Mouse (Mus musculus): ENCODE data around the gene Bnip1. TPM values are rescaled to one million over a fixed set of nuclear protein-coding genes. Genes with fewer than 3 reads are reported as not detected.
A peak's percentile ranks its signal among the peaks of the same experiment; 100 is the strongest.

The Bnip1 gene
- 47.3 and 50.7 TPM in 2 replicates for polyA plus RNA-seq (2015; fragmentation: Nextera tagmentation; extraction: Ambion mirVana)

DNA sequence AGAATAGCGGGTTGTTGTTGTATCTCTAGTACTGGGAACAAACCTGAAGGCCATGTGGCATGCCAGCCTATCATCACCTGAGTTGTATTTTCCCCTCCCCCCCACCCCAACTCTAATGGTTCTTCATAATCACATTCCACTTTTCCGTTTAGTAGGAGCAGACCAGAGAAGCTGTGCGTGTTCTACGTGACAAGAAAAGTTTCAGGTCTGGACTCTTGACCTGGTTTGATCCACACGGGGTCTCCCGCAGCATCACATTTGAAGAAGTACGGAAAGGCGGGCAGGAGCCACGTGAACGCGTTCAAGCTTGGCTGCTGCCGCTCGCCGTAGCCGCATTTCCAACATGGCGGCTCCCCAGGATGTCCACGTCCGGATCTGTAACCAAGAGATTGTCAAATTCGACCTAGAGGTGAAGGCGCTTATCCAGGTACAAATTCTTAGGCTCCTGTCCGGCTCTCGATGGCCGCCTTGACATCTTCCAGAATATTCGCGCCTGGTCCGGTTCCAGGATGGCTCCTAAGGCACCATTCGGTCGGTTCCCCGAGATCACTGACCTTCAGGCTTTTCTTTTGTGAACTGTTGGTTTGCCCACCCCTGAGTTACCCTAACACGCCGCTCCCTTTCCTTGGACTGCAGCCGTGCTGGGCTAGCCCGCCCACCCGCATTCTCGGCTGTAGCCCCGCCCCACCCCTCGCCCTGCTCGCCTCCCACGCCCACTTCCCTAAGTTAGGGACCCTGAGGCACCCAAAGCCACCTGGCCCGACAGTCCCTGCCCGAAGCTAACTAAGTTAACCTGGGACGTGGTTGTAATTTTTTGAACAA, at the start of gene Bnip1:
TSS of gene Bnip1 (plus strand) at position 317 of the 822 bp plus-strand sequence.
- ATAC-seq (ENCODE audit: insufficient number of reproducible peaks, low FRiP score, low TSS enrichment, low read depth), result peak; percentile 78; the same call in 1 of the 2 replicates
- Histone ChIP-seq H3K27ac (peak within 1 kb of the TSS; percentile 95), H3K27me3 (no peaks in the 10 kb centered on the region), H3K4me2 (peak within 1 kb of the TSS; percentile 76), H3K9ac (peak within 1 kb of the TSS; percentile 63), H3K4me1 (peaks cover 11% of the 10 kb centered on the region), H3K9me3 (no peaks in the 10 kb centered on the region), H3K4me3 (peak within 1 kb of the TSS; percentile 75), H3K36me3 (peaks cover 24% of the 10 kb centered on the region)
- under 1% methylated on average over 42 of the region's 42 CpGs for WGBS

DNA sequence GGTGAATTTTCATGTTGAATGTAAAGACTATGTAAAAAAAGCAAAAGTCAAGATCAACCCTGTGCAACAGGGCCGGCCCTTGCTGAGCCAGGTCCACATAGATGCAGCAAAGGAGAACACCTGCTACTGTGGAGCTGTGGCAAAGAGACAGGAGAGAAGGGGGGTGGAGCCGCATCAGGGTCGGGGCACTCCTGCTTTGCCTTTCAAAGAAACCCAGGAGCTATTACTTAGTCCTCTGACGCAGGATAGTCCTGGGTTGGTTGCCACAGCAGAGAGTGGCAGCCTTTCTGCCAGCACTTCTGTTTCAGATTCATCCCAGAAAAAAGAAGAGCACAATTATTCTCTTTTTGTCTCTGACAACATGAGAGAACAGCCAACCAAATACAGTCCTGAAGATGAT, 38.3 kb upstream of the Bnip1 start:
- WGBS, result 48% methylated on average over 4 of the region's 4 CpGs
- Histone ChIP-seq H3K9ac (no peak overlapping the region), H3K9me3 (no peaks in the 10 kb centered on the region), H3K4me3 (no peak overlapping the region), H3K36me3 (peaks cover 11% of the 10 kb centered on the region; the same call in 1 of the 2 replicates), H3K4me2 (no peak overlapping the region), H3K4me1 (no peaks in the 10 kb centered on the region), H3K27ac (no peak overlapping the region), H3K27me3 (no peaks in the 10 kb centered on the region)
- no peak for ATAC-seq (ENCODE audit: insufficient number of reproducible peaks, low FRiP score, low TSS enrichment, low read depth)

DNA sequence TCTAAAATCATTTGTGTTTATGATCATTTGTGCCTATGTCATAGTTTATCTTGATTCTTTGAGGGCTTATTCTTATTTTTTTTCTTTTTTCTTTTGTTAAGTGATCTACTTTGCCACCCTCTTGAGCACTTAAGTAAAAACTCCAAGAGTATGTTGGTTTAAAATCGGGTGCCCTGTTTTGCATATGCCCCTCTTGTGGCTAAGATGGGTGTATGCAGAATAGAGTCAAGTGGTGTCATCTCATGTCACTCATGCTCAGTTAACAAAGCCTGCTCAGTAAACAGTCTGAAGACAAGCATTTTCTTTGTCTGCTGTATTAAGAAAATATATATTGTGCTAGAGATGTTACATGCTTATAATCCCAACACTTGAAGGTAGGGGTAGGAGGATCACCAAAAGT, 37.6 kb upstream of the Bnip1 start:
- no peak overlapping the region for H3K4me2 ChIP-seq
- H3K36me3 ChIP-seq, result peaks cover 11% of the 10 kb centered on the region; the same call in 1 of the 2 replicates
- no peak overlapping the region for H3K4me3 ChIP-seq
- H3K27me3 ChIP-seq, result no peaks in the 10 kb centered on the region
- no peaks in the 10 kb centered on the region for H3K9me3 ChIP-seq
- H3K4me1 ChIP-seq, result no peaks in the 10 kb centered on the region
- ATAC-seq (ENCODE audit: insufficient number of reproducible peaks, low FRiP score, low TSS enrichment, low read depth), result no peak
- H3K9ac ChIP-seq, result no peak overlapping the region
- WGBS, result 63% methylated on average over 1 of the region's 1 CpGs
- no peak overlapping the region for H3K27ac ChIP-seq

DNA sequence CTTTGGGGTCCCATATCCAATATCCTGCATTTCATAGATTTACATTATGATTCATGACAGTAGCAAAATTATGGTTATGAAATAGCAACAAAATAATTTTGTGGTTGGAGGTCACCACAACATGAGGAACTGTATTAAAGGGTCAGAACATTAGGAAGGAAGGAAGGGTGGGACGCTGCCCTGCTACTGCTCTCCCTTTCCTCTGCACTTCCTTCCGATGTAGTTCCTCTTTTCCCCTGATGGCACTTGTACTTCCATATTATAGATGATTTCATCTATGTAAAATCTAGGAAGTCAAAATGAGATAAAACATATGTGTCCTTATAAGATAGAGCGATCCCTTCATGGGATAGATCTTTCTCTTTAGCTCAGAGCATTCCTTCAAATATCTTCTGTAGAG, 30.9 kb upstream of the Bnip1 start:
- Histone ChIP-seq H3K27me3 (no peaks in the 10 kb centered on the region), H3K4me1 (no peaks in the 10 kb centered on the region), H3K4me2 (no peak overlapping the region), H3K9ac (no peak overlapping the region), H3K36me3 (no peaks in the 10 kb centered on the region), H3K27ac (no peak overlapping the region), H3K9me3 (no peaks in the 10 kb centered on the region), H3K4me3 (no peak overlapping the region)
- no peak for ATAC-seq (ENCODE audit: insufficient number of reproducible peaks, low FRiP score, low TSS enrichment, low read depth)
- 87% methylated on average over 3 of the region's 3 CpGs for WGBS

DNA sequence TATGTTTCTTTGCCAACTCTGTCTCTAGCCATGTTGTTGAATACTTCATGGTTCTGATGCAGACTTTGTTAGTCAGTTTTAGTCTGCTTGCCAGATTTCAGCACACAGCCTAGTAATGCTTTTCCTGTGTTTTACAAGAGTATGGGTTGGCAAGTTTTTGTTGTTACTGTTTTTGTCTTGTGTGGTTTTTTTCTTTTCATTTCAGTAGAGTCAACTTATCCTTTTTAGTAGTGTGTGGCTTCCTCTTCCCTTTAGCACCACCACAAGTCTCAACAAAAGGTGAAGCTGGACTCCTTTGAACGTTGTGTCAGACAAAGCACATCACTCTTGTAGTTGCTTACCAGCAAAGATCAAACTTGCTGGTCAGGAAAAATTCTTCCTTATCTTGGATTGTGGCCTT, 28.6 kb upstream of the Bnip1 start:
- H3K9me3 ChIP-seq, result no peaks in the 10 kb centered on the region
- ATAC-seq (ENCODE audit: insufficient number of reproducible peaks, low FRiP score, low TSS enrichment, low read depth), result no peak
- H3K4me1 ChIP-seq, result no peaks in the 10 kb centered on the region
- H3K4me2 ChIP-seq, result no peak overlapping the region
- H3K9ac ChIP-seq, result no peak overlapping the region
- H3K27ac ChIP-seq, result no peak overlapping the region
- no peaks in the 10 kb centered on the region for H3K36me3 ChIP-seq
- H3K4me3 ChIP-seq, result no peak overlapping the region
- H3K27me3 ChIP-seq, result no peaks in the 10 kb centered on the region
- 86% methylated on average over 1 of the region's 1 CpGs for WGBS

DNA sequence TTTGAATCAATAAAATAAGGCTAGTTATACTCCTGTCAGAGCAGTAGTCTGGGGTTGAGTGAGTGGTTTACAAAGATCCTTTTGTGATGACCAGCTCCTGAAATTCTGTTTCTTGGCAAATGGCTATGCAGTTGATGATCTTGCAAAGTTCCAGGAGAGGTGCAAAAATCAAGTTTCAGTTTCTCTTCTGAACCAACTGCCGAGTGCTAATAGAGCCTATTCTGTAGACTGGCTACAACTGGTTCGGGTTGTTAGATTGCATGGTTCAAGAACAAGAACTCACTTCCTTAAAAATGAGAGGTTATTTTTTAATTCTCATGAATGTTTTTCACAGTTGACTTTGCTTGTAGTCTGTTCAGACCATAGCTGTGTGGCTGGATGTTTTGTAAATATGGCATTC, 27.4 kb upstream of the Bnip1 start:
- Histone ChIP-seq H3K9ac (no peak overlapping the region), H3K27me3 (no peaks in the 10 kb centered on the region), H3K4me1 (no peaks in the 10 kb centered on the region), H3K9me3 (no peaks in the 10 kb centered on the region), H3K36me3 (no peaks in the 10 kb centered on the region), H3K4me2 (no peak overlapping the region), H3K27ac (no peak overlapping the region), H3K4me3 (no peak overlapping the region)
- WGBS, result 66% methylated on average over 2 of the region's 2 CpGs
- ATAC-seq (ENCODE audit: insufficient number of reproducible peaks, low FRiP score, low TSS enrichment, low read depth), result no peak

DNA sequence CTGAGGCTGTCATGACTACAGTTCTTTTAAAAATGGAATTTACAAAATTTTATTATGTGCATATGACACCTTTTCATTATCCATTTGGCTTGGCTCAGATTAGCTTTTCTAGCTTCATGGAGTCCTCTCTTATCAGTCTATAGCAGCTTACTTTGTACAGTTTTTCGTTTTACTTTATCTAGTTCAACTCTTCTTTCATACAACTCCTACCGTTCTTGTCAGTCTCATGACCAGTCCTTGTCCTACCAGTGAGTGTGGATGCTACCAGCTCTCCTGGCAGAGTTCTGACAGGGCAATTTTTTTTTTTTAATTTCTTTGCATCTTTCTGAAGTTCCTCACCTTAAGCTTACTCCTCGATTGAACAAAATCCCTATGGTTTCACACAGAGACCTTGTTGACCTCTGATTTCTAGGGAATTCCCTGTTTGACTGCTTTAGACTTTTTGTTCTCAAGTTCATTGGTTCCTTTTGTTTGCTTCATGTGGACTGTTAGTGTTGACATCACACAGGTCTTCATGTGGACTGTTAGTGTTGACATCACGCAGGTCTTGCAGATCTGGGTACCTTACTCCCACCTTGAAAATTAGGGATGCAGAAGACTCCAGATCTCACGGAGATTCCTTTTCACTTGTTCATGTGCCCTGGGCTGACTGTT, 13.6 kb upstream of the Bnip1 start:
- H3K9me3 ChIP-seq, result no peaks in the 10 kb centered on the region
- no peak overlapping the region for H3K4me3 ChIP-seq
- H3K27ac ChIP-seq, result no peak overlapping the region
- H3K4me2 ChIP-seq, result no peak overlapping the region
- no peak for ATAC-seq (ENCODE audit: insufficient number of reproducible peaks, low FRiP score, low TSS enrichment, low read depth)
- H3K4me1 ChIP-seq, result no peaks in the 10 kb centered on the region
- H3K27me3 ChIP-seq, result no peaks in the 10 kb centered on the region
- WGBS, result 86% methylated on average over 5 of the region's 5 CpGs
- H3K36me3 ChIP-seq, result peaks cover 13% of the 10 kb centered on the region; the same call in 1 of the 2 replicates
- H3K9ac ChIP-seq, result no peak overlapping the region

DNA sequence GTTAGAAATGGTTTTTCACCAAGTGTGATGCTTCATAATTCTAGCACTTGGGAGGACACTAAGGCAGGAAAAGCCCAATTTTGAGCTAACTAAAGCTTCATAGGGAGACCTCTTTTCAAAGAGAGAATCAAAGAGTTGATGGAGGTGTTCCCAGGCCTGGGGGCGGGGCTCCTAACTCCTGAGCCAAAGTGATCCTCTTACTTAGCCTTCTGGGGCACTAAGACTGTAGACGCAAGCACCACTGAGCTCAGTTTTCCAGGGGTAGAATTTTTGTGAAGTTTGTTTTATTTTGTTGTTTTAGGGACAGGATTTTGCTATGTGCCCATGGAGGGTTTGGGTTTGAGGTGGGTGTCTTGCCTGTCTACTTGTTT, 13.1 kb upstream of the Bnip1 start:
- Histone ChIP-seq H3K27ac (no peak overlapping the region), H3K9me3 (no peaks in the 10 kb centered on the region), H3K36me3 (peaks cover 13% of the 10 kb centered on the region; the same call in 1 of the 2 replicates), H3K4me2 (no peak overlapping the region), H3K9ac (no peak overlapping the region), H3K27me3 (no peaks in the 10 kb centered on the region), H3K4me3 (no peak overlapping the region), H3K4me1 (no peaks in the 10 kb centered on the region)
- WGBS, result 76% methylated on average over 2 of the region's 2 CpGs
- no peak for ATAC-seq (ENCODE audit: insufficient number of reproducible peaks, low FRiP score, low TSS enrichment, low read depth)

DNA sequence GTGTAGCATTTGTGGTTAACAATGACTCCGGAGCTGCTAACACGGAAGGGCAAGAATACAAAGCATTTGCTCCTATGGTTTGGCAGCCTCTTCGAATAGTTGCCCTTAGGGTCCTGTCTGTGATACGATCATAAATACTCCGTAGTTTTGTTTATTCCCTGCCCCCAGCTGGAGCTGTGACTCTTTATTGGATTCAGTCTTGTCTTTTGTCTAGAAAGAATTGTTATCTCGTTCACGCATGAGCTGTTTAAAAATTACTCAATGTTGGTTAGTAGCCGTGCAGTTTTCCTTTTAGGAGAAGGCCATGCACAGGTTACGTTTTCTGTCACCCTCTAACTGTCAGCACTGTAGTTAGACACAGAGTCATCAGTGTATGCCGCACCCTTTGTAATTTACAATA, 4.7 kb upstream of the Bnip1 start:
- H3K4me3 ChIP-seq, result no peak overlapping the region
- no peak overlapping the region for H3K4me2 ChIP-seq
- H3K27me3 ChIP-seq, result no peaks in the 10 kb centered on the region
- H3K36me3 ChIP-seq, result 0 out of 2 replicates have a peak, but pooled peaks cover under 1% of the 10 kb centered on the region
- H3K9ac ChIP-seq, result no peak overlapping the region
- WGBS, result 69% methylated on average over 10 of the region's 10 CpGs
- H3K9me3 ChIP-seq, result no peaks in the 10 kb centered on the region
- ATAC-seq (ENCODE audit: insufficient number of reproducible peaks, low FRiP score, low TSS enrichment, low read depth), result no peak
- H3K27ac ChIP-seq, result no peak overlapping the region
- H3K4me1 ChIP-seq, result no peaks in the 10 kb centered on the region

DNA sequence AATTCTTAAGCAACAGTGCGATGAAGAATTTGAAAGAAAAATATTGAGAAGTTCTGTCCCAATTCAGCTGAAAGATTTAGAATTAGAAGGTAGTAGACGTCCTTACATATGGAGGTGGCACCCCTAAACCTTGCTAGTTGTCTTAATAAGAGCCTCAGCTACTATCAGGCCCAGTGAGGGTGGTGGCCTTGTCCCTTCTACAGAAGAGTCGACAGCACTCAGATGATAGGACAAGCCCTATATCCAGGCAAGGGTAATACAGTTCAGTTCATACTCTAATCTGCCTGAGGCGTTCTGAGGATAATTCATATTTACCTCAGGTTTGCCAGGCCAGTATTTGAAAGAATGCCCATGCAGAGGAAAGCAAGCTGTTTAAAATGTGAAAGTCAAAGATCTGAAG, 2.9 kb upstream of the Bnip1 start:
- H3K4me2 ChIP-seq, result no peak overlapping the region
- no peaks in the 10 kb centered on the region for H3K36me3 ChIP-seq
- peaks cover 11% of the 10 kb centered on the region for H3K4me1 ChIP-seq
- H3K9me3 ChIP-seq, result no peaks in the 10 kb centered on the region
- H3K27me3 ChIP-seq, result no peaks in the 10 kb centered on the region
- no peak overlapping the region for H3K9ac ChIP-seq
- H3K4me3 ChIP-seq, result no peak overlapping the region
- no peak overlapping the region for H3K27ac ChIP-seq
- ATAC-seq (ENCODE audit: insufficient number of reproducible peaks, low FRiP score, low TSS enrichment, low read depth), result no peak
- 85% methylated on average over 4 of the region's 4 CpGs for WGBS

DNA sequence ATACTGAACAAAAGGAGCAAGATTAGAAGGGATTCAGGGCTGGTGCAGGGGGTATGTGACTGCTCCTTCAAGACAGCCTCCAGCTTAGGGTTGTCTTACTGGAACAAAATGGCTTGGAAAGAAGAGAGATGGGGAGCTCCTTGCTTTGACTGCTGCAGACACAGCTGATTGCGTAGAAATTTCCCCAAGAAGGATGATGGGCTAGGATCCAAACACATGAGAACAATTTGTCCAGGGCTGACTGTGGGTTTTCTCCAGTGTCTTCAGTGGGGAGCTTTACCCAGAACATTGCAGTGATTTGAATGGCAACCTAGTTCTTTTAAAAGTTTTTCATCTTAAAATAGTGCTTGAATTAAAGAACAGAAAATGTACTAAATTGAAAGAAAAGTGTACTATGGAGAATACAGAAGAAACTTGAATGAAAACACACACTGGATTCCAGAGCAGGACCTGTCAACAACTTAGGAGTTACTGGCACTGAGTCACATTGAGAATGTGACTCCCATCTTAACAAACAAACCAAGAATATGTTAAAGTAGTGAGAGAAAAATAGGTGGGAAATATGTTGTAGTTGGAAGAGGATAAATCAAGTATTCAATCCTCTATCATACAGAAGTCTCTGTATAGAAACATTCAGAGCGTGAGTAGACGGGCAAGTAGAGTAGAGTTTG, 2.3 kb upstream of the Bnip1 start:
- no peak overlapping the region for H3K27ac ChIP-seq
- no peak for ATAC-seq (ENCODE audit: insufficient number of reproducible peaks, low FRiP score, low TSS enrichment, low read depth)
- H3K9ac ChIP-seq, result no peak overlapping the region
- no peaks in the 10 kb centered on the region for H3K9me3 ChIP-seq
- H3K4me2 ChIP-seq, result no peak overlapping the region
- H3K4me3 ChIP-seq, result no peak overlapping the region
- no peaks in the 10 kb centered on the region for H3K27me3 ChIP-seq
- H3K36me3 ChIP-seq, result peaks cover 2% of the 10 kb centered on the region
- peaks cover 11% of the 10 kb centered on the region for H3K4me1 ChIP-seq
- 86% methylated on average over 3 of the region's 3 CpGs for WGBS

DNA sequence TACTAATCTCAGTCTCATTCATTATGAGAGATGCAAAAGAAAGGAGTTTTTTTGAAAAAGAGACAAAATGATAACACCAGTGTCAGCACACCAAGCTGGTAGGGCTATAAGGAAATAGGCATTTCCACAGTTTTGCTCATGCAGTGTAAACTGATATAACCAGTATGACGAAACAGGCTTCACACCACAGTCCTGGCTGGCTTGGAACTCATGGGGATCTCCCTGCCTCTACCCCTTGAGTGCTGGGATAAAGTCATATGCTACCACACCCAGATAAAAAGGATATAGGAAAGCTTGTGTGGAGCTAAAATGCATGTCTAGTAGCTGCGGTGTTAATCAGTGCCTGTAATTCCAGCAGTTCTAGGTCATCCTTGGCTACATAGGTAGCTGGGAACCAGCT, 1.4 kb upstream of the Bnip1 start:
- Histone ChIP-seq H3K4me2 (no peak overlapping the region), H3K27me3 (no peaks in the 10 kb centered on the region), H3K9me3 (no peaks in the 10 kb centered on the region), H3K4me1 (peaks cover 11% of the 10 kb centered on the region), H3K27ac (no peak overlapping the region), H3K36me3 (peaks cover 11% of the 10 kb centered on the region), H3K9ac (no peak overlapping the region), H3K4me3 (no peak overlapping the region)
- no peak for ATAC-seq (ENCODE audit: insufficient number of reproducible peaks, low FRiP score, low TSS enrichment, low read depth)
- WGBS, result 83% methylated on average over 2 of the region's 2 CpGs

Data from limb, embryonic 15.5 days (tissue).